Mouse (Mus musculus) gastrocnemius, adult 18-20 months (tissue): Measurements from ENCODE around the gene Rbm10. TPM values are rescaled to one million over a fixed set of nuclear protein-coding genes. Genes with fewer than 3 reads are reported as not detected.

Source experiments
- DNase-seq: peaks from one replicate; pipeline ENCODE4 v3.0.0; 2021; ENCODE audit warnings: low spot score
- total RNA-seq, 2 experiments: library from RNA; stranded (reverse); gene quantifications; 2 replicates each; pipeline ENCODE4 v1.2.3; 2021

Gene Rbm10
- total RNA-seq, 2 experiments from 2014 or later, result 10.0 to 11.2 TPM

- no peak for DNase-seq
These were observed 78.5 kb downstream of the Rbm10 start for GRCm38 (mm10) chrX:20695842-20696241.

Other genes with a start within 250 kb of the Rbm10 start
- under 1 TPM; 0.43 TPM for gene Jade3, start 191.8 kb upstream of the Rbm10 start, total RNA-seq
- gene Rgn, start 67.7 kb upstream of the Rbm10 start, total RNA-seq, result under 1 TPM in 1 of 2 experiments, not detected in 1; 0.31 TPM
- 100 to 1,000 TPM; 421 to 423 TPM for gene Ndufb11, start 116 bp downstream of the Rbm10 start, total RNA-seq
- gene Uba1, start 40.8 kb downstream of the Rbm10 start, total RNA-seq, result 100 to 1,000 TPM; 138 to 146 TPM
- gene Cdk16, start 70.5 kb downstream of the Rbm10 start, total RNA-seq, result 100 to 1,000 TPM; 103 to 117 TPM
- gene Usp11, start 86.4 kb downstream of the Rbm10 start, total RNA-seq, result 1 to 10 TPM; 1.5 to 2.3 TPM
- 10 to 100 TPM; 93.9 to 96.8 TPM for gene Araf, start 180.3 kb downstream of the Rbm10 start, total RNA-seq